Mouse (Mus musculus): ENCODE measurements around the gene Crb2. TPM values are rescaled to one million over a fixed set of nuclear protein-coding genes. Genes with fewer than 3 reads are reported as not detected.

Gene Crb2
- polyA plus RNA-seq, 1 experiment from 2014 or later: 7.7 TPM

DNA sequence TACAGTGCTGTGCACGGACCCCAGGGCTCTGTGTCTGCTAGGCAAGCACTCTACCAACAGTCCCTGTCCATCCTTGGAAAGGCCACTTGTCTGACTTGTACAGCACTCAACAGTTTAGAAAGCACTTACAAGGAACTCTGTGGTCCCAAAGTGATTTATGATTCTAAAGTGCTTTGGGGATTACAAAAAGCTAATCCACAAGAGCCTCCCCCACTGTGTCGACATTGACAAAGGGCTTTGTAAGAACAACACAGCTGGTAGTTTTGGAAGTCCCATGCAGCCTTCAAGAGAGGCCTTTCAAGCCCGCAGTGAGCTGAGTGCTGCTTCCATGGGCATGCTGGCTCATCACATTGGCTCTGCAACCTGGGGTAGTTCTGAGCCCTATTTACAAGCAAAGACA, 12.4 kb upstream of the Crb2 start:
- WGBS: 21% methylated on average over 3 of the region's 3 CpGs
- Histone ChIP-seq H3K27me3 (ENCODE audit: control insufficient read depth, insufficient read depth, low read length) (no peaks in the 10 kb centered on the region; the same call in none of the 2 replicates), H3K4me1 (replicated peaks; ENCODE audit: control insufficient read depth, insufficient read depth, low read length) (no peaks in the 10 kb centered on the region; the same call in none of the 2 replicates), H3K9ac (ENCODE audit: low read depth, low read length) (no peak overlapping the region), H3K4me3 (ENCODE audit: low read depth, low read length) (no peak overlapping the region), H3K4me2 (replicated peaks; ENCODE audit: low read depth, low read length) (no peak overlapping the region), H3K9me3 (ENCODE audit: control insufficient read depth, low read length) (no peaks in the 10 kb centered on the region), H3K27ac (ENCODE audit: low read depth, low read length) (no peak overlapping the region), H3K36me3 (ENCODE audit: control insufficient read depth, insufficient read depth, low read length) (no peaks in the 10 kb centered on the region)
- ATAC-seq (ENCODE audit: low FRiP score) (no peak), DNase-seq (ENCODE audit: low spot score) (no peak)

DNA sequence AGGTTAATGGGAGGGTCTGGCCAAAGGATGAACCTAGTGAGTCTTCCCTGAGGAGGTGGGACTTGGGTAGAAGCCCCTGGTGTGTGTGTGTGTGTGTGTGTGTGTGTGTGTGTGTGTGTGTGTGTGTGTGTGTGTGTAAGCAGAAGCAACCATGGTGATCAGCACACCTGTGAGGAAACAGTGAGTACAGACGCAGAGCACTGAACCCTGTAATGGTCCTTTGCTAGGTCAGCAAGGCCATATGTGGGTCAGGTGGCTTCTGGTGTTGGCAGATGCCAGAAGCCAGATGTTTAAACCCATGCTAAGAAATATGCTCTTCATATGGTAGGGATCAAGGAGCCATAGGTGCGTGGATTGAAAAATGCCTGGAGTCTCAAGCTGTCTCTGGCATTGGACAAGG, 11.5 kb upstream of the Crb2 start:
- Histone ChIP-seq H3K27ac (ENCODE audit: low read depth, low read length) (no peak overlapping the region), H3K4me3 (ENCODE audit: low read depth, low read length) (no peak overlapping the region), H3K4me1 (replicated peaks; ENCODE audit: control insufficient read depth, insufficient read depth, low read length) (no peaks in the 10 kb centered on the region; the same call in 1 of the 2 replicates), H3K4me2 (replicated peaks; ENCODE audit: low read depth, low read length) (no peak overlapping the region), H3K36me3 (ENCODE audit: control insufficient read depth, insufficient read depth, low read length) (no peaks in the 10 kb centered on the region), H3K9ac (ENCODE audit: low read depth, low read length) (no peak overlapping the region), H3K9me3 (ENCODE audit: control insufficient read depth, low read length) (no peaks in the 10 kb centered on the region), H3K27me3 (ENCODE audit: control insufficient read depth, insufficient read depth, low read length) (no peaks in the 10 kb centered on the region; the same call in none of the 2 replicates)
- WGBS: 69% methylated on average over 2 of the region's 2 CpGs
- ATAC-seq (ENCODE audit: low FRiP score) (no peak), DNase-seq (ENCODE audit: low spot score) (no peak)

DNA sequence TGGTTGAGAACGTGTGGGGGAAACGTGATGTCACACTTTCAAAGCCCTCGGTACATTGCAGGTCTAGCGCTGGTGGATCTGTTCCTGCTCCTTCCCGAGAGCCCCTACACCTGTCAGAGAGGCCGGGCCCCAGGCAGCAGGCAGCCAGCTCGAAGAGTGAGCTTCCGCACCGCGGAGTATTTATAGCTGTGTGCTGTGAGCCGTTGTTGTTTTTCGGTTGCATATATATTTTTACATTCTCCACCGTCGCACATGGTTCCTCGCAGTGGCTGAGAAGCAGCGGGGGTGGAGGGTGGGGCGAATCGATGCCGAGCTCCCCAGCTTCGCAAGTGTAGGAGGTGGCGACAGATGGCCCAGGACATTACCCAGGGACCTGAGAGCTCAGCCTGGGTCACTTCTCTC, 11.0 kb upstream of the Crb2 start:
- no peak for DNase-seq (ENCODE audit: low spot score)
- no peak overlapping the region for H3K9ac ChIP-seq (ENCODE audit: low read depth, low read length)
- no peak for ATAC-seq (ENCODE audit: low FRiP score)
- no peak overlapping the region for H3K4me3 ChIP-seq (ENCODE audit: low read depth, low read length)
- no peak overlapping the region for H3K27ac ChIP-seq (ENCODE audit: low read depth, low read length)
- H3K9me3 ChIP-seq (ENCODE audit: control insufficient read depth, low read length): no peaks in the 10 kb centered on the region
- no peaks in the 10 kb centered on the region; the same call in none of the 2 replicates for H3K27me3 ChIP-seq (ENCODE audit: control insufficient read depth, insufficient read depth, low read length)
- H3K4me2 ChIP-seq (replicated peaks; ENCODE audit: low read depth, low read length): no peak overlapping the region
- H3K36me3 ChIP-seq (ENCODE audit: control insufficient read depth, insufficient read depth, low read length): no peaks in the 10 kb centered on the region
- no peaks in the 10 kb centered on the region; the same call in 1 of the 2 replicates for H3K4me1 ChIP-seq (replicated peaks; ENCODE audit: control insufficient read depth, insufficient read depth, low read length)
- WGBS: 24% methylated on average over 21 of the region's 21 CpGs

DNA sequence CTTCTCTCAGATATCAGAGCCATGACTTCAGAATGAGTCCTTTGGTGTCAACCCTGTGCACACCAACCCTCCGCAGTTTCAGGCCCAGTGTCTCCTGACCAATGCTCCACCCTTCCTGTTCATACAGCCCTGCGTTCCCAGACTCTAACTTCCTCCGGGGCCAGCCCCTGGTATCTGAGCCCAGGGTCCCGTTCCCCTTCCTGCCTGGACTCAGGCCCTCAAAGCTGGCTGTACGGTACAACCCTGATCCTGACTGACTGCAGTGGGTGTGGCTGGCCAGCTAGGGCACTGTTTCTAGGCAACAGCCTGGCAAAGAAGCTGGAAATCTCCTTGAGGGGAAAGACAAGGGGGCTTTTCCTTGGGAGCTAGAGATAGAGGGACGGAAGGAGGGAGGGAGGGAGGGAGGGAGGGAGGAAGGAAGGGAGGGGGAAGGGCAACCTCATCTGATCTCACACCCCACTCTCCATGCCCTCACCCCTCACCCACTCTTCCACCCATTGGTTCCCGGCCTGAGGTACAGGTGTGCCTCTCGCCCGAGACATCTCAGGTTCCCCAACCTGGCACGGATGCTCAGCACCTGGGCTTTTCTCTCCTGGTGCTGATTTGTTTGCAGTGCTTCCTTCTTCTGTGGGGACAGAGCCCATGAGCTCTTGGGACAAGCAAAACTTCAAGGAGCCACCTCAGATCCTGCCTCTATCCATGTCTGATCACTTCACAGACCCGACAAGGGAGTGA, 9.9 kb upstream of the Crb2 start:
- DNase-seq (ENCODE audit: low spot score) (no peak), ATAC-seq (ENCODE audit: low FRiP score) (peak; percentile 20)
- Histone ChIP-seq H3K4me3 (ENCODE audit: low read depth, low read length) (no peak overlapping the region), H3K9me3 (ENCODE audit: control insufficient read depth, low read length) (no peaks in the 10 kb centered on the region), H3K27me3 (ENCODE audit: control insufficient read depth, insufficient read depth, low read length) (no peaks in the 10 kb centered on the region; the same call in none of the 2 replicates), H3K9ac (ENCODE audit: low read depth, low read length) (no peak overlapping the region), H3K27ac (ENCODE audit: low read depth, low read length) (no peak overlapping the region), H3K36me3 (ENCODE audit: control insufficient read depth, insufficient read depth, low read length) (no peaks in the 10 kb centered on the region), H3K4me2 (replicated peaks; ENCODE audit: low read depth, low read length) (no peak overlapping the region), H3K4me1 (replicated peaks; ENCODE audit: control insufficient read depth, insufficient read depth, low read length) (no peaks in the 10 kb centered on the region; the same call in 1 of the 2 replicates)
- WGBS: 38% methylated on average over 10 of the region's 11 CpGs

DNA sequence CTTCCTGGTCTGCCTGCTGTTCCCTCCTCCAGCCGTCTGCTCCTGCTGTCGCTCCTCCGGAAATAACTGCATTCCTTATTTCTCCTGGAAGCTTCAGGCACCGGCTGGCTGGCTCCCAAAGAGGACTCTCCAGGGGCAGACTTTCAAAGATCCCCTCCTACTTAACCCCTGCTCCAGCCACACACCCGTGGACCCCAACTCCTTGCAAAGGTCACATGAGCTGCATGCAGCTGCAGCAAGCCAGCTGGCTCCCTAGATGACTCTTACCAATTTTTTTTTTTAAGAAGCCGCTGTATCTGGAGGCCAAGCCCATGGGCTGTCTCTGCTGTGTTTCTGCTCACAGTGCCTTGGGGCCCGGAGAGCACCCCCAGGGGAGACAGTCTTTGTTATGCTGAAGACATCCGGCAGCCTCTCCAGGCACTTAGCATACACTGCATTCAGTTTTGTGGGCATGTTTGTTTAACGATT, 8.9 kb upstream of the Crb2 start:
- H3K27me3 ChIP-seq (ENCODE audit: control insufficient read depth, insufficient read depth, low read length): no peaks in the 10 kb centered on the region; the same call in none of the 2 replicates
- H3K4me1 ChIP-seq (replicated peaks; ENCODE audit: control insufficient read depth, insufficient read depth, low read length): no peaks in the 10 kb centered on the region; the same call in 1 of the 2 replicates
- H3K4me2 ChIP-seq (replicated peaks; ENCODE audit: low read depth, low read length): no peak overlapping the region
- DNase-seq (ENCODE audit: low spot score) (peak; percentile 50), ATAC-seq (ENCODE audit: low FRiP score) (0 out of 2 replicates have a peak, but pooled peaks have one; percentile 13)
- H3K4me3 ChIP-seq (ENCODE audit: low read depth, low read length): no peak overlapping the region
- no peaks in the 10 kb centered on the region for H3K9me3 ChIP-seq (ENCODE audit: control insufficient read depth, low read length)
- H3K9ac ChIP-seq (ENCODE audit: low read depth, low read length): no peak overlapping the region
- no peaks in the 10 kb centered on the region for H3K36me3 ChIP-seq (ENCODE audit: control insufficient read depth, insufficient read depth, low read length)
- no peak overlapping the region for H3K27ac ChIP-seq (ENCODE audit: low read depth, low read length)
- WGBS: 2% methylated on average over 9 of the region's 9 CpGs

GRCm38 (mm10) chr2:37767739-37768138, 8.3 kb upstream of the Crb2 start:
- no peak for DNase-seq (ENCODE audit: low spot score)
- no peaks in the 10 kb centered on the region; the same call in 1 of the 2 replicates for H3K27me3 ChIP-seq (ENCODE audit: control insufficient read depth, insufficient read depth, low read length)
- H3K4me3 ChIP-seq (ENCODE audit: low read depth, low read length): no peak overlapping the region
- no peak overlapping the region for H3K4me2 ChIP-seq (replicated peaks; ENCODE audit: low read depth, low read length)
- H3K27ac ChIP-seq (ENCODE audit: low read depth, low read length): no peak overlapping the region
- H3K9ac ChIP-seq (ENCODE audit: low read depth, low read length): no peak overlapping the region
- H3K36me3 ChIP-seq (ENCODE audit: control insufficient read depth, insufficient read depth, low read length): no peaks in the 10 kb centered on the region
- no peak for ATAC-seq (ENCODE audit: low FRiP score)
- H3K4me1 ChIP-seq (replicated peaks; ENCODE audit: control insufficient read depth, insufficient read depth, low read length): no peaks in the 10 kb centered on the region; the same call in 1 of the 2 replicates
- WGBS: 44% methylated on average over 3 of the region's 3 CpGs
- H3K9me3 ChIP-seq (ENCODE audit: control insufficient read depth, low read length): no peaks in the 10 kb centered on the region

- ATAC-seq (ENCODE audit: low FRiP score): no peak
- 67% methylated on average over 2 of the region's 2 CpGs for WGBS
- H3K27me3 ChIP-seq (ENCODE audit: control insufficient read depth, insufficient read depth, low read length): no peaks in the 10 kb centered on the region; the same call in 1 of the 2 replicates
Observed at GRCm38 (mm10) chr2:37768903-37769302, 7.1 kb upstream of the Crb2 start.

DNA sequence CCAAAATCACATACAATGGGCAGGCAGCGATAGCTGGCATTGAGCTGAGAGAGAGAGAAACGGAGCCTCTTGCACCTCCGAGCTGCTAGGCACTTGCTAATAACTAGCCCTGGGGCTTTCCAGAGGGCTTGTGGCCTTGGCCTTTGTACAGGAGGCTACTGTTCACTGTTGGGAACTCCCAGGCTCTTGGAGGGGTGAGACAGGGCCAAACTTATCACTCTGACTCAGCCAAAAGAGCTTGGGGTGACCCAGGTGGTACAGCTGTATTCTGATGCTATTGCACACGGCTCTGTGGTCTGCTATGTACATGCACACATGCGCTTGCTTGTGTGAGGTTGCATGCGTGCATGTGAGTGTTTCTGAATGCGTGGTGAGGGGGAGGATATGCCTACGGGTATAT, 6.3 kb upstream of the Crb2 start:
- Histone ChIP-seq H3K9ac (ENCODE audit: low read depth, low read length) (no peak overlapping the region), H3K4me3 (ENCODE audit: low read depth, low read length) (no peak overlapping the region), H3K9me3 (ENCODE audit: control insufficient read depth, low read length) (no peaks in the 10 kb centered on the region), H3K4me1 (replicated peaks; ENCODE audit: control insufficient read depth, insufficient read depth, low read length) (no peaks in the 10 kb centered on the region; the same call in 1 of the 2 replicates), H3K36me3 (ENCODE audit: control insufficient read depth, insufficient read depth, low read length) (no peaks in the 10 kb centered on the region), H3K27me3 (ENCODE audit: control insufficient read depth, insufficient read depth, low read length) (no peaks in the 10 kb centered on the region; the same call in 1 of the 2 replicates), H3K27ac (ENCODE audit: low read depth, low read length) (no peak overlapping the region), H3K4me2 (replicated peaks; ENCODE audit: low read depth, low read length) (no peak overlapping the region)
- ATAC-seq (ENCODE audit: low FRiP score) (no peak), DNase-seq (ENCODE audit: low spot score) (no peak)
- WGBS: 91% methylated on average over 8 of the region's 8 CpGs

More at GRCm38 (mm10) chr2:37768903-37769302, 7.1 kb upstream of the Crb2 start:
- Histone ChIP-seq H3K36me3 (ENCODE audit: control insufficient read depth, insufficient read depth, low read length) (no peaks in the 10 kb centered on the region), H3K4me2 (replicated peaks; ENCODE audit: low read depth, low read length) (no peak overlapping the region), H3K9me3 (ENCODE audit: control insufficient read depth, low read length) (no peaks in the 10 kb centered on the region), H3K27ac (ENCODE audit: low read depth, low read length) (no peak overlapping the region), H3K4me1 (replicated peaks; ENCODE audit: control insufficient read depth, insufficient read depth, low read length) (no peaks in the 10 kb centered on the region; the same call in 1 of the 2 replicates), H3K4me3 (ENCODE audit: low read depth, low read length) (no peak overlapping the region), H3K9ac (ENCODE audit: low read depth, low read length) (no peak overlapping the region)
- DNase-seq (ENCODE audit: low spot score): no peak

Measured in hindbrain, embryonic 11.5 days (tissue).